Mouse (Mus musculus) adipocyte (in vitro differentiated cells): Measurements from ENCODE around the gene Spcs2.
A peak's percentile ranks its signal among the peaks of the same experiment; 100 is the strongest.

Experiments
- DNase-seq: peaks from one replicate; pipeline ENCODE4 v3.0.0-alpha.2; 2016; ENCODE audit warnings: low spot score

Spcs2 gene

DNA sequence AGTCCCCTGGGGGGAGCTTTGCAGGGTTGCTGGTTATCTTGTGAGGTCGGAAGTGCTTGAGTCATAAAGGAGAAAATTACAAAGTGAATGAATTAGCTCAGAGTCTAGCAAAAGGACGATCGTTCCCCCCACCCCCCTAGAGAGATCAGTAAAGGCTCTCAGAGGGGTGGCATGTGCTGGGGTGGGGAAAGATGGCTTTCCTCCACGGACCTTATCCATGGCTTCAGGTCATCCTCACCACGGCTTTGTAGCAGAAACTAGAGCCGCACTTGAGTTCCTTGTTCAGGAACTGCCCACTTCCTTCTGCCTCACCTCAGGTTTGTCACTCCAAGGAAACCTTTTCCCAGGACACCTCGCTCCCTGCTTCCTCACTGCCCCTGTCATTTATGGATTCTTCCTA lies at the start of gene Spcs2:
Gene Spcs2, minus strand, starts transcription at position 101 of the 400 bp plus-strand sequence.
- DNase-seq, result no peak

DNA sequence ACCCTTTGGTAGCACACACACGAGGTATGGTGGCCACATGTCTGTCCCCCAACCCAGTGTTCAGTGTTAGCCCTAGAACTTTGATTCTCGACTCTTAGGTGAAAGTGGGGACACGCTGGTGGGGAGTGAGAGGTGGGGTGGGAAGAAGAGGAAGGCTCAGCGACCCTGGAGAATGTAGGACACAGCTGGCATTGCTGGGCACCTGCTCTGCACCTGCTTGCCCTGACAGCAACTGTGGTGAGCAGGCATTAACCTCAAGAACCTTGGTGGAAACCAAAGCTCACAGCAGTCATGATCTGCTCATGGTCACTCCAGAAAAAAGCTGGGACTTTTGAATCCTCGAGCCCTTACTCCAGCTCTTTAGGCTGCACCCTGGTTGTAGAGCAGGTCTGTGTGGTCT lies 47.8 kb upstream of the Spcs2 start:
- no peak for DNase-seq

DNA sequence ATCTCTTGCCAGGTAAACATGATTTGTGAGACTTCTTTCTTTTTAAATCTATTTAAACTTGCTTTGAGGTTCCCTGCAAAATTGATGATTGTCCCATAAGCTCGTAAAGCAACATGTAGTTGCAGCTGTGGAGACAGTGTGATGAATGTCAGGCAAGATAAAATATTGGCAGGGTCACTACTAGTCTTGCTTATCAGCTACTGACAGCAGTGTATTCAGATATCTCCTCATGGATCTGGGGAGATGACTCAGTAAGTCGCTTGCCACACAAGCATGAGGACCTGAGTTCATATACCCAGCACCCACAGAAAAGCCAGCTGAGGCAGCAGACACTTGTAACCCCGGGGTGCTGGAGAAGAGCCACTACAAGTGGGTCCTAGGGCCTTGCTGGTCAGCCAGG lies 44.2 kb upstream of the Spcs2 start:
- no peak for DNase-seq

DNA sequence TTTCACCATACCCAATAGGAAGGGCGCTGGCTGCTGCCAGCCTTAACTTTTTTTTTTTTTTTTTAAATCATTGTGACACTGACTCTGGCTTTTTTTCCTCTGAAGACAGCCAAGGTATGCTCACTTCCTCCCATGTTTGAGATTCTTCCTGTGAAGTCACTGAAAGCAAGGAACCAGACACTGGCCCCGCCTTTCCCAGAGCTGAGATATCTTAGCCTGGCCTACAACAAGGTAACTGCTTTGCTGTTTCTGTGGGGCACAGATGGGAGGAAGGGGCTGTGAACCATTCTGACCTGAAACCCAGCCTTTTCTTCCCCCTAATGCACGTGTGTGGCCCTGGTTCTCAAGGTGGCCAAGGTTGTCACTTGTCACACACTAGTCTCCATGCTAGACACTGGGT lies 43.1 kb upstream of the Spcs2 start:
- DNase-seq, result no peak

DNA sequence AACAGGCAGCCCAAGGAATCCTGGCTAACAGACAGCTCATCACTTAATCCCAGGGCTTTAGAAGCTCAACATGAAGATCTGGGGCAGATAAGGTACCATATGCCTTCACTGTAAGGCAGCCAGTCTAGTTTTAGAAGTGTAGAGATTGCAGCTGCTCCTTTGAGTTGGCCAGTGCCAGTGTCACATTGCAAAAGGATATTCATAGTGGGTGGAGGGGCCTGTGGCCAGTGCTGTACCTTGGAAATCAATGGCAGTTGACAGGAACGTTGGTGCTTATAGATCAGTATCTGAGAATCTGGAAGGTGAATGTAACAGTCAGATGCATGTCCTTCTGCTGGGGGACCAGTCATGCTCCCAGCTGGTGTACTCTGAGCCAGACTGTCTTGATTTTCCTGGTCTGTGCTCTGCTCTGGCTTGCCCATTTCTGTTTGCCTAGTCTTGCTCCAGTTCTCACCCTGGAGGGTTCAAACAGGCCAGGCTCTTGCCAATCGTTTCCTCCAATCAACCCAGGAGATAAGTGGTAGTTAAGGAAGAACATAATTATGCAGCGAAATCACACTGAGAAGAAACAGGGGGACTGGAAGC lies 41.3 kb upstream of the Spcs2 start:
- DNase-seq, result no peak

DNA sequence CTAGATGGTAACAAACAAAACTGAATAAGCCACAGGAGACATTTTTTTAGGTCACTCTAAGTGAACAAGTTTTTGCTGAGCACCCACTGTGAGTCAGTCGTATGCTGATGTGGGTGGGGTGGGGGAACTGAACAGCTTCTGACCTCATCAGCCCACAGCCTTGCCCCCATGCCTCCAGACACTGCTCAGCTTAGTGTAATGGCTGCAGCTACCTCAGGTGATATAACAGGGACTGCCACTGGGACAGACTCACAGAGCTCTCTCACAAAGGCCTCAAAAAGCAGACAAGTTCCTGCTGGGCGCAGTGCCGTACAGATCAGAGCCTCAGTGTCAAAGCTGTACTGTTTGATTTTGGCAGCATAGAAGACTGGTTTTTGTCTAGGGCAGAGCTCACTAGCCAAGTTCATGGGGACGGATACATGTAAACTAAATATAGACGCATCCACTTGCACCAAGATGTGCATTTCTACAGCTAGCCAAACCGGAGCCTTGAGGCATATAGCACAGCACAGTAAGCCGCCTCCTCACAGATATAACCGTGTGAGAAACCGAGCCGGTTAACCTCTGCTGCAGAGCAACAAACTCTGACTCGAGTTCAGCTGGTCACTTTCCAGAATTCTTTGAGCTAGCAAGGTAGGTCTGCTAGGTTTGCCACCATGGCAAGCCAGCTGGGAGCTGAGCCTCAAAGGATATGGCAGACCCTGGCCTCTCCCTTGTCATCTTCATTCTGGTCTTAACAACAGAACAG lies 39.8 kb upstream of the Spcs2 start:
- no peak for DNase-seq

DNA sequence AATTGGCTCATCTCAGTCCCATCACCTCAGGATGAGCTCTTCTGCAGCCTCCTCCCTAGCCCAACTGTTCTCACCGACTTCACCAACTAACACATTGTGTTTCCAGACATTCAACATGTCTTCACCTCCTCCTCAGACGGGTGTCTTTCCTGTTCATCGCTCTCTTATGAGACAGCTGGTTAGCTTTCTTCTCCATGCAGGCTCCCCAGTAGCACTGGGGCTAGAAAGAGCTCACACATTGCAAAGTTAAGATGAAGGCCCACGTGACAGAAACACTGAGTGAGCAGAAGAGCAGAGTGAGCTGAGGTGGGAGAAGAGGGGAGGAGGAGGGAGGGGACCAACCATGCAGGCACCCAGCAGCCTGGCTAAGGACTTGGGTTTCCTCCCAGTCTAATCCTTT lies 38.9 kb upstream of the Spcs2 start:
- DNase-seq, result no peak

DNA sequence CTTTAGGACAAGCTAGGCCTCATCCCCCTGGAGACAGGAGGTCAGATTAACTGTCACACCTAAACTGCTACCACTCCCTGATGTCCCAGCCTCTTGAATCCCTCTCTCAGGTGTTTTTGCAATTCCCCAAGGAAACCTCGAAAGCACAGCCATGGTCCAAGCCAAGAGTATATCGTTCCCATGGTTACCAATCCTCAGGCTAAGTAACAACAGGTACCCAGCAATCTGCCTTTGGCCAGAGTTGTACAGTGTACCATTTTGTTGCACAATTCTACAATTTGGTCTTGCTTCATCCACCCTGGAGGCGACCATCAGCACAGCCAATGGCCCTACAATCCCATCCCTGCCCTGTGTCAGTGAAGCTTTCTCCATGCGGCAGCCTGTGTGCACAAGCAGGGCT lies 33.6 kb upstream of the Spcs2 start:
- no peak for DNase-seq

DNA sequence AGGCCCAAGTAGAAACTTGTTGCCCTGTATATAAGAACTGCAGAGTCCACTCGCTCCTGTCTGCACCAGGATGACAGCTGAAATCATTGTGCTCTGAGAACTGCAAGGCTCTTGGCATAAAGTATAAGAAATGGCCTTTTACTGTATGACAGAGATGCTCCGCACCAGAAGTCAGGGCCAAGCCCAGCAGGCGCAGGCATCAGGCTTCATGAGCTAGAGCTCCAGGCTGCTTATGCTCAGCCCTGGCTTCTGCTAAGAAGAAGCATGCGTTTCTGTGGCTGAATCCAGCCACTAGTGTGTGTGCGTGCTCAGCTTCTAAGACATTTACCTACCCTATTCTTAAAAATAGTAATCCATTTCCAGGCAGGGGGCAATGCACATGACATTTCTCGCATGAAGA lies 31.2 kb upstream of the Spcs2 start:
- DNase-seq, result no peak

DNA sequence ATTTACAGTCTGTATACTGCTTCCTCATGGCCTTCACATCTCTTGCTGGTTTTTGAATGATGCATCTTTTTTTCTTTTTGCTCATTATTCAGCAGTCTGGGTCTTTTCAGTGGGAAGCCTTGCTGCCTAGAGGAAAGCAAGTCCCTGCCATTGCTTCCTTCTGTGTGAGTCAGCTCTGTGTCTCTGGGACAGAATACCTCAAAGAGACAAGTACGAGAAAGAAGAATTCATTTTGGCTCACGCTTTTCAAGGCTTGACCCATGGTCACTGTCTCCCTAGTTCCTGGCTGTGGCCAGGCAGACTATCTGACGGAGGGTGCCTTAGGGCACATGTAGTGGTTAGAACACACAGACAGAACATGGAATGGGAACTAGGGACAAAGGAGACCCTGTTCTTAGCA lies 30.7 kb upstream of the Spcs2 start:
- DNase-seq, result no peak

DNA sequence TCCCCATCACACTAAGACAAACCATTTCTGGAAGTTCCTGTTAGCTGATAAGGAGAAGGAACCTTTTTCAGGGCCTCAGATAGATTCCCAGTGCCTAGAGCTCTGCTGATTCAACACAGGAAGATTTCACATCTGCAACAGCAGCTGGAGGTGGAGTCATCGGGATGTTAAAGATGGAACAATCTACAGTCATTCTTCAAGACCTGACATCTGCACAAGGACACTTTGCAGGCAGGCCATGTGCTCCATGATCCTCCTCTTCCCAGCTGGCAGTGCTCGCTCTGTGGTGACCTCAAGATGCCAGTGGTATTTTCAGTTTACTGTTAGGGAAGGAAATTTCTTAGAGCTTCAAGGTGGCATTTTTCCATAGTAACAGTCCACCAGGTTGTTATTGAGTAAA lies 29.1 kb upstream of the Spcs2 start:
- DNase-seq, result no peak

DNA sequence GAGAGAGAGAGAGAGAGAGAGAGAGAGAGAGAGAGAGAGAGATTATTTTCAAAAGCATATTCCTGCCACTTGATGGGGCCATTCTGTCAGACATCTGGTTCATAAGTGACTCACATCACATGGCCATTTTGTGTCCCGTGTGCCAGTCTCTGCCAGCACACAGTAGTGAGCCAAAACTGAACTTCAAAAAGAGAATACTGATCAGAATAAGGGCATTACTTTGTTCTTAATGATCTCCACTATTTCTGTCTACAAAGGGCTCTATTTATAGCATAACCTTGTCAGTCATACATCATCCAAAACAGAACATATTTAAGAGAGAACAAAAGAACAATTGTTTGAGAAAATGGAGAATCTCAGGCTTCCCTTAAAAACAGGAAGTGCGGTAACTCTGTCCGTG lies 28.2 kb upstream of the Spcs2 start:
- DNase-seq, result peak; percentile 15

DNA sequence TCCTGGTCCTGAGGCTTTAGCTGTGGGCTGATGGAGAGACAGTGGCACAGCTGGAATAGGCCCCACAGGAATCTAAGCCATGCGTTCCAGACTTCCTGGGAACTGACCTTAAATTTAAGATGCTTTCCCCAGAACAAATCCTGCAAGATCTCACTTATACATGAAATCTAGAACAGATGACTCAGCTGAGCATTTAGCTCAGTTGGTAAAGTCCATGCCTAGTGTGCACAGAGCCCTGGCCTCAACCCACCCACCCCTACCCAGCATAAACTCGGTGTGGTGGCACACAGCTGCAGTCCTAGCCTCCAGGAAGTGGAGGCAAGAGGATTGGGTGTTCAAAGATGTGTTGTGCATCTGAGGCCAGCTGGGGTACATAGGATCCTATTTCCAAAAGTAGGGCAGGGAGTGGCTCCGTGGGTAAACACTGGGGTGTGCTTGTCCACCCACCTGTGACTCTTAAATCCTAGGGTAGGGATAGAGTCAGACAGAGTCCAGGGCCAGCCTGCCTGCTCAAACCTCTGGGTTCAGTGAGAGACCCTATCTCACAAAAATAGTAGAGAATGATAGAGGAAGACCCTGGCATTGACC lies 27.0 kb upstream of the Spcs2 start:
- no peak for DNase-seq

DNA sequence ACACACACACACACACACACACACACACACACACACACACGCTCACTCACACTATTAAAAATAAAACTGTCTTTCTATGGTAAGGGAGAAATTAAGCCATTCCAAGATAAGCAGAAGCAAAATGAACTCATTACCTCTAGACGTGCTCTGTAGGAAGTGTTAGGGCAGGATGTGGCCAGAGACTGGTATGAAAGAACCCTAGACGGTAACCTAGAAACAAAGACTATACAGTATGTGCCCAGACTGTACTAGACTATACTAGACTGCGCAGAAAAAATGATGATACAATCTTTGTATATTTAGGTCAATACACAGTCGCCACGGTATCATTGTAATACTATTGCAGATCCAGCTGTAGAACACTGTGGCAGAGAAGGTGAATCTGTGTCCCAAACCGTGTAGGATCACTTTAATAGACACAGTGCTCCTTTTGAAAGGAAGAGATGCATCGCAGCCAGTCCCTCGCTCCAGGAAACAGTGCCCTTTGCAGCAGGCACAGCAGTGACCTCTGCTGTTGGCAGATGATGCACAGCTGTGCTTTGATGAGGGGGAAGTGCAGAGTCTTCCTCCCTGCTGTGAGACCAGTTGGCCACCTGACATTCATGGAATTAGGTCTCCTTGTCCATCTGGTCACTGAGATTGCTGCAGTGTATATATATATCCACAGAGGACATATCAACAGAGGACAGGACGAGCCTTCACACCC lies 26.1 kb upstream of the Spcs2 start:
- no peak for DNase-seq

DNA sequence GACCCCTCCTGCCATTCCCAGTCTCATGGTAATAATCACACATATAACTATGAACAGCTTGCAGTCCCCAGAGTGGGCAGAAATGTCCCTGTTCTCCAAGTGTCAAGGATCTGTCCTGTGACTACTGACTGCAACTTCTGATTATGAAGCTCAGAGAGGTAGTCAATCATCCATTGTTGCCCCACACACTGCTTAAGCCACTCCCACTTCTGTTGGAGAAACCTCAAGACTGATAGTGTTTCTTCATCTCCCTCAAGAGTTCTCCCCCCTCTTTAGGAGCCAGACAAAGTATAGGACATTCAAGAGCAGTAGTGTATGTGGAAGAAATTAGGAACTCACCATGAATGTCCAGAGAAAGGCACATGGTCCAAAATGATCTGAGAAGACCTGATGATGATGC lies 24.5 kb upstream of the Spcs2 start:
- no peak for DNase-seq

DNA sequence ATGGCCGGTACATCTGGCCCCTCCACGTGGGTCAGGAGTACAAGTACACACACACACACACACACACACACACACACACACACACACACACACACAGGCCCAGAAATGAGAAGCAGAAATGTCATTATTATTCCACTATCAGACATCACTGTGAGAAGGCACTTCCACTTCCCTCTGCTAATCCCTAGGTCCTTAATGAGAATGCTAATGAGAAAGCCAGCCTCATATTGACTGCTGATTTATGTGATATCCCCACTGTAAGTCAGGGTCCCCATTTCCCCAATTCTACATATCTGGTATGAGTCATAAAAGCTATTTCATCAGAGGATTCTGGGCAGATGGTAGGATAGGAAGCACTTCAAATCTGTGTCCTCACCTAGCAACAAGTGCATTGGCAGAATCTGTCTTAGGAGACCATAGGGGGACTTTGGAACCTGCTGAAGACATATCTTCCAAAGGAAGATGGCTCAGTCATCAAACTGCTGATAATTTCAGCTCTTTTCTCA lies 24.0 kb upstream of the Spcs2 start:
- no peak for DNase-seq

DNA sequence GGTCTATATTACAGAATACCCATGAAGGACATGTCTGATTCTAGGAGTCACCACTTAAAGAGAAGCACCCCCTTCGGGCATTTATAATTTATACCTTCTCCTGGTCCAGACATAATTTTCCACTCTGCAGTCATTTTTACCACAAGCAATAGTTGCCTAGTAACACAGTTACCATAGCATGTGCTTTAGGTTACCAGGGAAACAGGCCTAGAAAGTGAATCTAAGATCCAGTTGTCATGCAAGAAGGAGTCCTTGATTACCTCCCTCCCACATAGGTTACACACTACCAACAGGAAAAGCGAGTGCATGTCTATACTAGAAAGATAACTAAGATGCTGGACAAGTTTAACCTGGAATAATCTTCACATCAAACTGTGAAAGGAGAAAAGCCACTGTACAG lies 15.0 kb upstream of the Spcs2 start:
- no peak for DNase-seq

DNA sequence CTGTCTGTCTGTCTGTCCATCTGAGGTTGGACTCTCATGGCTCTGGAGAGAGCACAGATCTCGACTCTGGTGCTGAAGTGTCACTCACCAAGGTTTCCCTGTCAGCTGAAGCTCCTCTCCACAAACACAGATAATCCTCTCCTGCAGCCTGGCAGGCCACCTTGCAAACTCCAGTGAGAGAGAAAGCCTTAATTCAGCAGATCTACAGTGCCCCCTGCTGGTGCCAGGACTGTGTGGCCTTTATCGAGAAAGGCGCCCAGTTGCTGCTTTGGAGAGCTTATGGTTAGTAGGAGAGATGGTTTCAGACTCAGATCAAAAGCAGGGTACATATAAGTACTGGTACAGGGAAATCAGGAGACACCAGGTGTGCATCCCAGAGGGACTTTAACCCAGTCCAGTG lies 13.1 kb upstream of the Spcs2 start:
- DNase-seq, result peak; percentile 84

DNA sequence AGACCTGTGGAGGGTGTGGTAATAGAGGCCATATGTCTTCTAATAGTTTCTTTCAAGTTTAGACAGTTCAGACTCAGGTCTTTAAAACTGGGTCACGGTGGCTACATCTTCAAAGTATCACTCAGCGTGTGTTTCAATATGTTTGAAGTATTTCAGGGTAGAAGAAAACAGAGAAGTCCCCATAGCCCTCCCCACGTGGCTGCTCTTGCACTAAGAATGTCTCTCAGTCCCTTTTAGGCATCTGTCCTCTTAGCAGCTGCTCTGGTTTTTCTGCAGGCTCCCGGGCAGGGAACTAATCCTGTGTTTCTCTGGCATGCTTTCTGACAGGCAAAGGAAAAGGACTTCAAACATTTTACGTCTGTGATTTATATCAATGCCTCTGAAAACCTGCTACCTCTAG lies 12.6 kb upstream of the Spcs2 start:
- no peak for DNase-seq

DNA sequence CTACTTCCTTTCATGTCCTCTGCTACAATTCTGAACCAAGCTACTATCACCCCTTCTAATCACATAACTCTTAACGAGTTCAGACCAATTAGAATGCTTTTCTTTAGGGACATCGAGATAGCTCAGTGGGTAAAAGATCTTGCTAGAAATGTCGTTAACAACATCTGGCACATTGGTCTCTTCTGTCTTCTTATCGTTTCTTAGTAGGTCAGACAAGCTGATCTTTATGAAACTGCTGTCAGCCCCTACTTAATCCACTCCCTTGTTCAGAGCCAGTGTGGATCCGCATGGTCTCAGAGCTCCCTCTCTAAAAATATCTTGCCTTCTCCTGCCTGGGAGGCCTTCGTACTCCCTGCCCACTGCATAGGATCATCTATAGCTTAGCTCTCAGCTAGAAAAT lies 10.7 kb upstream of the Spcs2 start:
- DNase-seq, result no peak

DNA sequence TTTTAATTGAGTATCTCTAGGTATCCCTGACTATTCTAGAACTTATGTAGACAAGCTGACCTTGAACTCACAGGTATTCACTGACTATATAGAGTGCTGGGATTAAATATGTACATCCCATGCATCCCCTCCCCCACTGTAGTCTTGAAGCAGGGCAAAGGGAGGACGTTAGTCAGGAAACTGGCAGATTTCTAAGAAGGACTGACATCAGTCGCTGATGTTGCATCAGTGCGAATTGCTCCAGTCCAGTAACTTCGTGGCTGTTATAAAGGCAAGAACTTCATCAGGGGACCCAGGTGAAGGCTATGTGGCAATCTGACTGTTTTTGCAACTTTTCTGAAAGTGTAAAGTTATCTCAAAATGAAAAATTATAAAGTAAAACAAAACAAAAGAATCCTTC lies 6.0 kb upstream of the Spcs2 start:
- no peak for DNase-seq

DNA sequence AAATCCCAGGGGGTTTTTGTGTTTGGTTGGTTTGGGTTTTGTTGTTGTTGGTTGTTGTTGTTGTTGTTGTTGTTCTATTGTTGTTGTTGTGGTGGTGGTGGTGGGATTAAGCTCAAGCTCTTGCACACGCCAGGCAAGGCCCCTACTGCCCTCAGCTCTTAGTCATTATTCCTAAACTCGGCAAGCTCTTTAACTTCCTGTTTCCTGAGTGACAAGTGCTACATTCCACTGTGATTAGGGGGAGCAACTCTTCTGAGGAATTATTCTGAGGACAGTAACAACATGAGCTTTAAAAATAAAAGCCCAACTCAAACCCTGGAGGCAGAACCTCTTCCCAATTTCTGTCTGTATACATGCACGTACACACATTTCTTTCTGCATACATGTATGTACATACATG lies 2.0 kb upstream of the Spcs2 start:
- no peak for DNase-seq
